Mouse (Mus musculus) forebrain, embryonic 14.5 days (tissue): ENCODE measurements around the gene Trub2. TPM values are rescaled to one million over a fixed set of nuclear protein-coding genes. Genes with fewer than 3 reads are reported as not detected.

Source experiments
- ATAC-seq: fragments of 200-750 bp; cut with Nextera tagmentation; 2 replicates; pipeline ENCODE4 v1.8.0; 2017; ENCODE audit warnings: mild to moderate bottlenecking, moderate library complexity
- DNase-seq: peaks from one replicate; pipeline ENCODE4 v3.0.0-alpha.2; 2015; ENCODE audit warnings: low spot score
- H3K27ac ChIP-seq: fragments of 300-500 bp; sonication (generic); 2 replicates; pipeline ENCODE4 v1.5.1; 2014; ENCODE audit warnings: low read depth, mild to moderate bottlenecking, control low read depth, low read length, moderate library complexity
- H3K27me3 ChIP-seq: fragments of 300-500 bp; sonication (generic); replicated peaks from 2 replicates; pipeline ENCODE4 v1.6.1; 2014; ENCODE audit warnings: low read length, control low read depth, mixed read lengths; ENCODE audit not compliant: control insufficient read depth, insufficient read depth
- H3K36me3 ChIP-seq: fragments of 300-500 bp; sonication (generic); 2 replicates; pipeline ENCODE4 v1.6.1; 2014; ENCODE audit warnings: low read length, control low read depth; ENCODE audit not compliant: control insufficient read depth, insufficient read depth
- H3K4me1 ChIP-seq: fragments of 300-500 bp; sonication (generic); 2 replicates; pipeline ENCODE4 v1.6.1; 2014; ENCODE audit warnings: antibody characterized with exemption, low read length, control low read depth; ENCODE audit not compliant: control insufficient read depth, insufficient read depth
- H3K4me2 ChIP-seq: fragments of 300-500 bp; sonication (generic); 2 replicates; pipeline ENCODE4 v1.6.1; 2014; ENCODE audit warnings: mild to moderate bottlenecking, control low read depth, low read length
- H3K4me3 ChIP-seq: fragments of 300-500 bp; sonication (generic); 2 replicates; pipeline ENCODE4 v1.5.1; 2014; ENCODE audit warnings: low read depth, low read length, control low read depth
- H3K9ac ChIP-seq: fragments of 300-500 bp; sonication (generic); 2 replicates; pipeline ENCODE4 v1.6.1; 2014; ENCODE audit warnings: mild to moderate bottlenecking, low read length, control low read depth, moderate library complexity
- H3K9me3 ChIP-seq: fragments of 300-500 bp; sonication (generic); replicated peaks from 2 replicates; pipeline ENCODE4 v1.6.1; 2016; ENCODE audit warnings: low read length, control low read depth, mixed read lengths; ENCODE audit not compliant: control insufficient read depth
- WGBS: fragments of 180-500 bp; shearing (Covaris S2); extraction: QIAGEN DNeasy Blood & Tissue Kit; methylation state at CpG from one replicate; pipeline ENCODE4 v1.1.7; 2014; 5-methylcytosine and 5-hydroxymethylcytosine counted together
- polyA plus RNA-seq: library from polyadenylated mRNA; unstranded; fragments of >200 nt; fragmentation: Nextera tagmentation; extraction: Ambion mirVana; gene quantifications from 2 replicates; pipeline ENCODE4 v1.2.1, GENCODE M21; 2014

Gene Trub2
- polyA plus RNA-seq, 1 experiment from 2014 or later: 31.1 TPM

DNA sequence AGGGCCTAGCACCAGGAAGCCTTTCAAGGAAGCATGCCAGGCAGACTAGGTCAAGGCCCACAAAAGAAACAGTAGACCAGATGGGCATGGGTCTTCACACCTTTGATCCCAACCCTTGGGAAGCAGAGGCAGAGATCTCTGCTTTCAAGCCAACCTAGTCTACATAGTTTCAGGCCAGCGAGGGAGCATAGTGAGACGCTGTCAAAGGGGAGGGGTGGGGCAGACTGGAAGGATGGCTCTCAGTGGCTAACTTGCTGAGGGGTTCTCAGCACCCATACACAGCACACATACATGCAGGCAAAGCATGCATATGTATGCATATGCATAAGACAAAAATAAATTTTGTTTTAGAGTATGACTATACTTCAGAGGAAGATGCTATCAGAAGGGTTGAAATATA is 31.1 kb upstream of the Trub2 start:
- Histone ChIP-seq H3K4me3 (no peak overlapping the region; the same call in 1 of the 2 replicates), H3K27ac (peak overlapping the region; percentile 88; the same call in 1 of the 2 replicates), H3K9ac (peak overlapping the region; percentile 58; the same call in 1 of the 2 replicates), H3K4me2 (peak overlapping the region; percentile 59), H3K9me3 (no peaks in the 10 kb centered on the region), H3K4me1 (peaks cover 8% of the 10 kb centered on the region; the same call in 1 of the 2 replicates), H3K36me3 (peaks cover 24% of the 10 kb centered on the region), H3K27me3 (no peaks in the 10 kb centered on the region)
- no peak for ATAC-seq
- 12% methylated on average over 2 of the region's 2 CpGs for WGBS
- no peak for DNase-seq

DNA sequence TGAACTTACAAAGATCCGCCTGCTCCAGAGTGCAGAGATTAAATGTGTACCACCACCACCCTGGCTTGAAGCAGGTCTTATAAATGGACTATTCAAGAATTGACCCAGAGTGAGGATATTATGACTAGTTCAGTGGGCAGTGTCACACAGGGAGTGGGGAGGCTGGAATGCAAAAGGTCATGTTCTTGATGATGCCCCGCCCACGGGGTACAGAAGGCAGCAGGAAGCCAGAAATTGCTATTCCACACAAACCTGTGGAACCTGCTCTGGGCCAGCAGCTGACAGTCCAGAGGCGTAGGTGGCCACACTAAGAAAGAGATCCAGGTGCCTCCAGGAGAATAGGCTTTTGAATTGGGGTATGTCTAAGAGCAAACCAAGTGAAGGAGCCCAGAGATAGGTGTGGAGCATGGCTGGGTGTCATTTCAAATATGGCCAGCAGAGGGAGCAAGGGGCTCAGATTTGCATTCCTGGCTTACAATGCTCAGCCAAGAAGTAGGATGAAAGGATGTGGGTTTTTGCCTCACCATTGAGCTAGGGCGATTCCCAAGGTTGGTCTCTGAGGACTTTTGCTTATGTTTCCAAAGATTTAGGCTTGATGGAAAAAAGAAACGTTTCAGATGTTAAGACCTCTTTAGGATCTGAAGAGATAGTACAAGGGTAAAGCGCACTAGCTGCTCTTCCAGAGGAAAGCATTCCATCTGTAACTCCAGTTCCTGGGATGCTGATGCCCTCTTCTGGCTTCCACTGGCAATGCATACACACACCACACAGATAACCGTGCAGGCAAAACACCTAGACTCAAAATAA is 29.3 kb upstream of the Trub2 start:
- peak overlapping the region; percentile 20 for H3K4me2 ChIP-seq
- peaks cover 37% of the 10 kb centered on the region for H3K36me3 ChIP-seq
- ATAC-seq: peak; percentile 82
- peak overlapping the region; percentile 18; the same call in 1 of the 2 replicates for H3K27ac ChIP-seq
- no peak overlapping the region for H3K9ac ChIP-seq
- peaks cover 8% of the 10 kb centered on the region; the same call in 1 of the 2 replicates for H3K4me1 ChIP-seq
- WGBS: 36% methylated on average over 8 of the region's 8 CpGs
- no peaks in the 10 kb centered on the region for H3K27me3 ChIP-seq
- DNase-seq: peak; percentile 91
- no peaks in the 10 kb centered on the region for H3K9me3 ChIP-seq
- no peak overlapping the region for H3K4me3 ChIP-seq

DNA sequence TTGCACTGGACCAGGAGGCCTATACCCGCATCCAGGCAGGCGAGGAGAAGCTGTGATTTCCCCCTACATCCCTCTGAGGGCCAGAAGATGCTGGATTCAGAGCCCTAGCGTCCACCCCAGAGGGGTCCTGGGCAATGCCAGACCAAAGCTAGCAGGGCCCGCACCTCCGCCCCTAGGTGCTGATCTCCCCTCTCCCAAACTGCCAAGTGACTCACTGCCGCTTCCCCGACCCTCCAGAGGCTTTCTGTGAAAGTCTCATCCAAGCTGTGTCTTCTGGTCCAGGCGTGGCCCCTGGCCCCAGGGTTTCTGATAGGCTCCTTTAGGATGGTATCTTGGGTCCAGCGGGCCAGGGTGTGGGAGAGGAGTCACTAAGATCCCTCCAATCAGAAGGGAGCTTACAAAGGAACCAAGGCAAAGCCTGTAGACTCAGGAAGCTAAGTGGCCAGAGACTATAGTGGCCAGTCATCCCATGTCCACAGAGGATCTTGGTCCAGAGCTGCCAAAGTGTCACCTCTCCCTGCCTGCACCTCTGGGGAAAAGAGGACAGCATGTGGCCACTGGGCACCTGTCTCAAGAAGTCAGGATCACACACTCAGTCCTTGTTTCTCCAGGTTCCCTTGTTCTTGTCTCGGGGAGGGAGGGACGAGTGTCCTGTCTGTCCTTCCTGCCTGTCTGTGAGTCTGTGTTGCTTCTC is 27.5 kb upstream of the Trub2 start:
- Histone ChIP-seq H3K4me2 (no peak overlapping the region), H3K27me3 (no peaks in the 10 kb centered on the region), H3K9me3 (no peaks in the 10 kb centered on the region), H3K27ac (no peak overlapping the region), H3K4me3 (no peak overlapping the region), H3K9ac (no peak overlapping the region), H3K4me1 (peaks cover 8% of the 10 kb centered on the region; the same call in 1 of the 2 replicates), H3K36me3 (peaks cover 55% of the 10 kb centered on the region)
- ATAC-seq: no peak
- no peak for DNase-seq
- 85% methylated on average over 11 of the region's 11 CpGs for WGBS

DNA sequence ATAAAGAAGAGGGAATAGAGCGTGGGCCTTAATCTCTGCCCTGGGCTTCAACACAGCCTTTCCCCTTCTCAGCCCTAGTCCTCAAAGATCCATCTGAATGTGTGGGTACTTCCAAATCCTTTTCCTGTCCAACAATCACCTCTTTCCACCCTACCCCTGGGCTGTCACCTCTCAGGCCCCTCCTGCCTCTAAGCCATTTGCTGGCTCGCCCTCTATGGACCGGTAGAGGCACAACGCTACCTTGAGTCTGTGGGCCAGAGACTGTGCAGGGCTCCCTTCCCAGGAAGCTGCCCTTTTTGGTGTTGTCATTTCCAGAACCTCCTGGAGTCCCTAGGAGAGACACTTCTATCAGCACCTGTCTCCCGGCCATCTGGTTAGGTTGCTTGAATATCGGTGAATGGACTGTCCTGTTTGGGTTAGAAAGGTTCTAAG is 15.1 kb upstream of the Trub2 start:
- H3K27ac ChIP-seq: 0 out of 2 replicates have a peak overlapping the region, but pooled peaks have one; percentile 88
- peak overlapping the region; percentile 92 for H3K9ac ChIP-seq
- 22% methylated on average over 6 of the region's 6 CpGs for WGBS
- peaks cover 43% of the 10 kb centered on the region for H3K36me3 ChIP-seq
- peak overlapping the region; percentile 57 for H3K4me2 ChIP-seq
- H3K4me3 ChIP-seq: peak overlapping the region; percentile 77
- H3K9me3 ChIP-seq: no peaks in the 10 kb centered on the region
- H3K4me1 ChIP-seq: peaks cover 9% of the 10 kb centered on the region
- DNase-seq: peak; percentile 18
- H3K27me3 ChIP-seq: no peaks in the 10 kb centered on the region
- no peak for ATAC-seq

DNA sequence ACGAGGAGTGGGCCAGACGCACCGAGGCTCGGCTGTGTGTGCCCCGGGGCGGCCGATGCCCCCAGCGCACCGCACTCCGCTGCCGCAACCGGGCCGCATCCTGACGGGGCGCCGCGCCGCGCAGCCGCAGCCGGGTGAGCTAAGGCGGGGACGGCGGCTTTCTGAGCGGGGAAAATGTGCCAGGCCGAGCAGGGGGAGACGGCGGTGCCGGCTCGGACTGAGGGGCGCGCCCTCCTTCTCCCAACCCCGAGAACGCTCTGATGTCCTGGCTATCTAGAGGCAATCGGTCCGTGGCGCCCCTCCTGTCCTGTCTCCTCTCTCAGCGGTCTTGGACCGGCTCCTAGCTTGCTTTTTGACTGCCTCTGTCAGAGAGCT is 14.5 kb upstream of the Trub2 start:
- Histone ChIP-seq H3K4me2 (peak overlapping the region; percentile 57), H3K27me3 (no peaks in the 10 kb centered on the region), H3K9me3 (no peaks in the 10 kb centered on the region), H3K27ac (peak overlapping the region; percentile 88), H3K9ac (peak overlapping the region; percentile 92), H3K4me1 (peaks cover 9% of the 10 kb centered on the region), H3K4me3 (peak overlapping the region; percentile 77), H3K36me3 (peaks cover 37% of the 10 kb centered on the region)
- under 1% methylated on average over 17 of the region's 39 CpGs for WGBS
- DNase-seq (no peak), ATAC-seq (peak; percentile 83; the same call in 1 of the 2 replicates)

DNA sequence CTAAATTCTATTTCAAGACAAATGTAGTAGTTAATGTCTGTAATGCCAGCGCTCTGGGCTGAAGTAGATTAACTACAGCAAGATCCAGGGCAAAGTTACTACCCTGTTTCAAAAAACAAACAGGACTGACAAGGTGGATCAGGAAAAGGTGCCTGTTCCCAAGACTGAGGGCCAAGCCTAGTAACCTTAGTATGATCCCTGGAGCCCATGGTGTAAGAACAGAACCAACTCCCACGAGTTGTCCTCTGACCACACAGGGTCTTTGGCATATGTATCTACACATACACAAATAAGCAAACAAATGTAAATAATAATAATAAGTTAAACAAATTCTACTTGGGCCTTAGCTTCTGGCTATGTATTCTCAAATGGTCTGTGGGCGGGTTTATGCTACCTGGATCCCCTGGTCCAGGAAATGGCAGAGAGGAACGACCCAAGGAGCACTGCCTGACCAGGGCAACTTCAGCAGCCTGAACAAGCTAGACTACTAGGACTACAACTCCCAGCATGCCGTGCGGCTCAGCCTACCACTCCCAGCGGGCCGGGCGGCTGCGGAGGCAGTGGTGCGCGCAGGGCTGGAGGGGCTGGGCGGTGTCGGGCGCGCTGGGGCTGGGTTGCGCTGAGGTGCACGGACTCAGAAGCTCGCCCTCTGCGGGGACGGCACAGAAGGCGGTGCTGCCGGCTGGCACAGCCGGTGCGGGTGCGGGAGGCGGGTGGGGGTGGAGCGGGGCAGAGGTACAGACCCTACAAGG is 13.9 kb upstream of the Trub2 start, which contains the start of gene Slc27a4:
TSS of gene Slc27a4 (plus strand) at position 560 of the 752 bp plus-strand sequence.
- 6% methylated on average over 27 of the region's 28 CpGs for WGBS
- H3K36me3 ChIP-seq: peaks cover 33% of the 10 kb centered on the region
- peak within 1 kb of the TSS; percentile 88 for H3K27ac ChIP-seq
- peak within 1 kb of the TSS; percentile 77 for H3K4me3 ChIP-seq
- DNase-seq (peak; percentile 97), ATAC-seq (peak; percentile 99)
- no peaks in the 10 kb centered on the region for H3K9me3 ChIP-seq
- peak within 1 kb of the TSS; percentile 57 for H3K4me2 ChIP-seq
- peaks cover 9% of the 10 kb centered on the region for H3K4me1 ChIP-seq
- H3K27me3 ChIP-seq: no peaks in the 10 kb centered on the region
- peak within 1 kb of the TSS; percentile 92 for H3K9ac ChIP-seq

DNA sequence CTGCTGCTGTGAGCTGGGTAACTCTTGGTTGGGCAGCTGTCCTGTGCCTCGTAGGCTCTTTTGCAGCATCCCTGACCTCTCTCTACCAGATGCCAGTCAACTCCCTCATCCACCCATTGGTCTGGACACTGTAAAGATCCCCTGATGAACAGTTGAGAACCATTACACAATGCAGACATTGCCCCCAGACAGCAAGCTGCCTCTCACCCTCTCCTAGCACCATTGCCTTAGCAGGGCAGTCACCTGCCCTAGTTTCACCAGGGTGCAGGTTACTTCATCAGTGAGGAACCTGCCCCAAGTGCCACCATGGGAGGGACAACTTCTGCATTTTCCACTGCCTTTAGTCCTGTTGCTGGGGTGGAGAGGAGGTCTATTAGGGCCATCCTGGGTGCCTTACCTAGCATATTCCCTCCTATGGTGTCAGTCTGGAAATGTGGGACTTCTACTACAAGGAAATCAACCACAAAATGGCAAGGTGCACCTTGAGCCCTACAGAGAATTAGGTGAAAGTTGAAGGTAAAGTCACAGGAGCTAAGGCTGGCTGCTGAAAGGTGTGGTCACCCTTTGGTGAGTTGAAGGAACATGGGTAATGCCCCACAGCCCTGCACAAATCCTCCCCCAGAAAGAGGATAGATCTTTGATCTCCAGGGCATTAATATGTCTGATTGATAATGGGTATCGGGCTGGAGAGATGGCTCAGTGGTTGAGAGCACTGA is 4.6 kb upstream of the Trub2 start:
- whole genome bisulfite sequencing: 96% methylated on average over 2 of the region's 2 CpGs
- H3K4me1 ChIP-seq: peaks cover 7% of the 10 kb centered on the region; the same call in 1 of the 2 replicates
- ATAC-seq (no peak), DNase-seq (no peak)
- no peak overlapping the region for H3K4me2 ChIP-seq
- no peak overlapping the region for H3K9ac ChIP-seq
- H3K27me3 ChIP-seq: no peaks in the 10 kb centered on the region
- H3K9me3 ChIP-seq: no peaks in the 10 kb centered on the region
- no peak overlapping the region for H3K27ac ChIP-seq
- H3K4me3 ChIP-seq: no peak overlapping the region
- peaks cover 50% of the 10 kb centered on the region for H3K36me3 ChIP-seq
